Mouse (Mus musculus): Measurements from ENCODE around the gene Prr14. TPM values are rescaled to one million over a fixed set of nuclear protein-coding genes. Genes with fewer than 3 reads are reported as not detected.
"Not testable (repeated sequence)": the region's sequence is repeated elsewhere in the genome, so short reads cannot be mapped to it uniquely, and the experiment has no call there.

Prr14 gene
- polyA plus RNA-seq (2015; fragmentation: Nextera tagmentation; extraction: Ambion mirVana) = 16.0 and 17.6 TPM in 2 replicates

DNA sequence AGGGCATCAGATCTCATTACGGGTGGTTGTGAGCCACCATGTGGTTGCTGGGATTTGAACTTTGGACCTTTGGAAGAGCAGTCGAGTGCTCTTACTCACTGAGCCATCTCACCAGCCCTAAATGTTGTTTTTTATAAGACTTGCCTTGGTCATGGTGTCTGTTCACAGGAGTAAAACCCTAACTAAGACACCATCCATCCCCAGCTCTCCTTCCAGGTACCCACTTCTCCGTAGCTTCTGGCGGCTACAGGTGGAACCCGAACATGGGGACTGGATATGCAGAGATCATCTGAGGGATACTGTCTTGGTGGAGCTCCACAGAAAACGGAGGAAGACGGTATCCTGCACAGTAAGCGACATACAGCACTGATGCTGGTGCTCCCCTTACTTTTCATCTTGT, at the start of gene Prr14:
Prr14 (plus strand) TSS at position 301 of the 400 bp plus-strand sequence.
- H3K4me3 ChIP-seq (ENCODE audit: low read depth, low read length) = not testable (repeated sequence)

DNA sequence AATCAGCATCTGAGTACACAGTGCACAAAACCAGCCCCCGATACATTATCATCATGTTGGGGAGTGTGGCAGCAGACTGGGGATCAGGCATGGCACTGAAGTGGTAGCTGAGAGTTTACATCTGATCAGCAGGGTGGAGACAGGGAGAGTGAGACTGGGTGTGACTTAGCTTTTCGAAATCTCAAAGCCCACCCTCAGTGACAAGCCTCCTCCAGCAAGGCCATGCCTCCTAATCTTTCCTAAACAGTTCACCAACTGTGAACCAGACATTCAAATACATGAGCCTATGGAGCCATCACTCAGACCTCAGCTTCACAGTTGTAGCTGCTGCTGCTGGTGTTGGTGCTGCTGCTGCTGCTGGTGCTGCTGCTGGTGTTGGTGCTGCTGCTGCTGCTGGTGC, 48.0 kb upstream of the Prr14 start:
- no peak overlapping the region for H3K4me2 ChIP-seq (ENCODE audit: low read depth, low read length)
- no peaks in the 10 kb centered on the region for H3K9me3 ChIP-seq (ENCODE audit: low read length)
- DNase-seq (no peak), ATAC-seq (no peak)
- H3K4me3 ChIP-seq (ENCODE audit: low read depth, low read length) = no peak overlapping the region
- TF ChIP-seq CTCF (IDR thresholded peaks at IDR 0.05; ENCODE audit: low read depth) (no peak), EP300 (IDR thresholded peaks at IDR 0.05; ENCODE audit: low read depth) (no peak)
- H3K36me3 ChIP-seq (replicated peaks; ENCODE audit: insufficient read depth, low read length) = no peaks in the 10 kb centered on the region
- H3K4me1 ChIP-seq (ENCODE audit: insufficient read depth) = peaks cover 2% of the 10 kb centered on the region; the same call in 1 of the 2 replicates
- no peak overlapping the region for H3K27ac ChIP-seq (ENCODE audit: low read depth)
- no peak overlapping the region for H3K9ac ChIP-seq (replicated peaks)
- H3K27me3 ChIP-seq (ENCODE audit: insufficient read depth, low read length) = no peaks in the 10 kb centered on the region
- 51% methylated on average over 2 of the region's 2 CpGs for WGBS (ENCODE audit: insufficient replicate concordance)

More for the DNA sequence above, at the start of gene Prr14:
- H3K4me1 ChIP-seq (ENCODE audit: insufficient read depth); H3K27me3 ChIP-seq (ENCODE audit: insufficient read depth, low read length); ATAC-seq; H3K9me3 ChIP-seq (ENCODE audit: low read length); H3K9ac ChIP-seq (replicated peaks); DNase-seq; H3K27ac ChIP-seq (ENCODE audit: low read depth): not testable (repeated sequence)
- Histone ChIP-seq H3K36me3 (replicated peaks; ENCODE audit: insufficient read depth, low read length) (peaks cover 22% of the 10 kb centered on the region), H3K4me2 (ENCODE audit: low read depth, low read length) (peak within 1 kb of the TSS; percentile 32; the same call in 1 of the 2 replicates)
- WGBS (ENCODE audit: insufficient replicate concordance) = 91% methylated on average over 7 of the region's 8 CpGs

DNA sequence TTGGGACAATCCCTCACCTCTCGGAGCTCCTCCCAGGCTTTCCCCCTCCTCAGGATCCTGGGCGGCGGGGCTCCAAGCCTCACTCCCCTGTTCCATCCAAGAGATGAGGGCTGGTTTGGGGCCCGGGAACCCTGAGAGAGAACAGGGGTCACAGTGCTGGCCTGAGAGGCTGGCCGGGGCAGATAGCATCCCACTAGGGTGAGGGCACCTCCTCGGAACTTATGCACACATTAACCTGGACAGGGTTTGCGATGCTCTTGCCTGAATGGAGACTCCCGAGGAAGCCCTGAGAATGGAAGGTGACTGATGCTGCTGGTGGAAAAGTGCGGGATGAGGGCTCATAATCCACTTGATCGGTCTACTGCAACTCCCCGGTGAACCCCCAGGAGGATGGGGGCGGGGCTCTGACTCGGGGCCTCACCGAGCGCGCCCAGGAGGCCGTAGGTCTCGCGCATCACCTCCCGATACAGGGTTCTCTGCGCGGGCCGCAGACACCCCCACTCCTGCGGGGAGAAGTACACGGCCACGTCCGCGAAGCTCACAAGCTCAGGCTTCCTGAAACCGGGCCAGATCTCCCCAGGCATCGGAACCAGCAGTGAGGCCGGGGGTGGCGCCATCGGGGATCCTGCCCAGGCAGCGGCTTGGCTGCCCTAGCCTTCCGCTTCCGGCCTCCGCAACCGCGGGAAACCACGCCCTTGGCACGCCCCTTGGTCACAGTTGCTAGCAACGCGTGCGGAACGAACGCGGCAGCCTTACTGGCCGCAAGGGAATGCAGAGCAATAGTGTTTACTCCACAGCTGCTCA, 37.8 kb upstream of the Prr14 start, which contains the start of gene Zfp688:
Zfp688 (minus strand) TSS at position 681 of the 804 bp plus-strand sequence.
- Histone ChIP-seq H3K9ac (replicated peaks) (peak within 1 kb of the TSS; percentile 87), H3K4me2 (ENCODE audit: low read depth, low read length) (peak within 1 kb of the TSS; percentile 99), H3K27me3 (ENCODE audit: insufficient read depth, low read length) (no peaks in the 10 kb centered on the region), H3K27ac (ENCODE audit: low read depth) (peak within 1 kb of the TSS; percentile 77), H3K4me1 (ENCODE audit: insufficient read depth) (peaks cover 15% of the 10 kb centered on the region), H3K4me3 (ENCODE audit: low read depth, low read length) (peak within 1 kb of the TSS; percentile 96), H3K36me3 (replicated peaks; ENCODE audit: insufficient read depth, low read length) (peaks cover 6% of the 10 kb centered on the region; the same call in 1 of the 2 replicates), H3K9me3 (ENCODE audit: low read length) (no peaks in the 10 kb centered on the region)
- ATAC-seq (peak; percentile 98), DNase-seq (peak; percentile 98)
- 2% methylated on average over 48 of the region's 48 CpGs for WGBS (ENCODE audit: insufficient replicate concordance)
- TF ChIP-seq EP300 (IDR thresholded peaks at IDR 0.05; ENCODE audit: low read depth) (no peak), CTCF (IDR thresholded peaks at IDR 0.05; ENCODE audit: low read depth) (peak; percentile 42)

DNA sequence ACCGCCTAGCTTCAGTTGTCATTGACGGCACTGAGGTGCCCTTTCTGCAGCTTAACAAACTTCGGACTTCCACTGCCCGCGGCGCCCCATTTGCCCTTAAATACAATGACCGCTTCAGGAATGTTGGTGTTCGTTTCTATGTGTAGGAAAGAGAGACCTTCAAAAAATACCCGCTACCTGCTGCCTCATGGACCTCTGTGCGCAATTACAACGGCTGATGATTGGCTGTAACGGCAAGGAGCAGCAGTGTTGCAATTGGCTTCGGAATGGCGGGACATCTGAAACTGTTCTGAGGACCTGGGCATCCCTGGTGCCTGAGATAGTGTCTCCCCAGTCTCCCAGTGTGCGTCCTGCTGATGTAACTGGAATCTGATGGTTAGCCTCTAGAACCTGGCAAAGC, 37.2 kb upstream of the Prr14 start:
- no peak for TF ChIP-seq EP300 (IDR thresholded peaks at IDR 0.05; ENCODE audit: low read depth)
- no peak for TF ChIP-seq CTCF (IDR thresholded peaks at IDR 0.05; ENCODE audit: low read depth)
- Histone ChIP-seq H3K9me3 (ENCODE audit: low read length) (no peaks in the 10 kb centered on the region), H3K4me3 (ENCODE audit: low read depth, low read length) (peak overlapping the region; percentile 96), H3K4me2 (ENCODE audit: low read depth, low read length) (peak overlapping the region; percentile 99), H3K9ac (replicated peaks) (peak overlapping the region; percentile 87), H3K27ac (ENCODE audit: low read depth) (peak overlapping the region; percentile 77; the same call in 1 of the 2 replicates), H3K27me3 (ENCODE audit: insufficient read depth, low read length) (no peaks in the 10 kb centered on the region), H3K36me3 (replicated peaks; ENCODE audit: insufficient read depth, low read length) (peaks cover 6% of the 10 kb centered on the region; the same call in 1 of the 2 replicates), H3K4me1 (ENCODE audit: insufficient read depth) (peaks cover 15% of the 10 kb centered on the region)
- ATAC-seq (peak; percentile 74), DNase-seq (peak; percentile 44)
- 1% methylated on average over 15 of the region's 15 CpGs for WGBS (ENCODE audit: insufficient replicate concordance)

DNA sequence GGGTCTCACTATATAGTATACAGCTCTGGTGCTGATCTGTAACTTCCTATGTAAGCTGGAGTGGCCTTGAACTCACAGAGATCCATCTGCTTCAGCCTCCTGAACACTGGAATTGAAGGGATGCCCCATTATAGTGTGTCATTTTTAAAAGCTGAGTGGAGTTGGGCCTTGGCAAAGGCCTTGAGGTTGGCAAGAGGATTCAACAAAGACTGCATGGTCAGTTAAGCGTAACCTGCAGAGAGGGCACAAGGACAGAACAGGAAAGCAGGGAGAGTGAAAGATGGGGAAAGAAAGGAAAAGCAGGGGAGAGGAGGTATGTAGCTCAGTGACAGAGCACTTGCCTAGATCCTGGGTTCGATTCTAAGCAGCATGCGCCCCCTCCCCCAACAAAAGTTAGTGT, 34.1 kb upstream of the Prr14 start:
- 86% methylated on average over 3 of the region's 3 CpGs for WGBS (ENCODE audit: insufficient replicate concordance)
- TF ChIP-seq EP300 (IDR thresholded peaks at IDR 0.05; ENCODE audit: low read depth) (no peak), CTCF (IDR thresholded peaks at IDR 0.05; ENCODE audit: low read depth) (no peak)
- Histone ChIP-seq H3K27me3 (ENCODE audit: insufficient read depth, low read length) (no peaks in the 10 kb centered on the region), H3K9me3 (ENCODE audit: low read length) (no peaks in the 10 kb centered on the region), H3K4me2 (ENCODE audit: low read depth, low read length) (no peak overlapping the region), H3K9ac (replicated peaks) (no peak overlapping the region), H3K27ac (ENCODE audit: low read depth) (no peak overlapping the region), H3K4me1 (ENCODE audit: insufficient read depth) (peaks cover 15% of the 10 kb centered on the region), H3K4me3 (ENCODE audit: low read depth, low read length) (no peak overlapping the region), H3K36me3 (replicated peaks; ENCODE audit: insufficient read depth, low read length) (no peaks in the 10 kb centered on the region)
- ATAC-seq (no peak), DNase-seq (no peak)

DNA sequence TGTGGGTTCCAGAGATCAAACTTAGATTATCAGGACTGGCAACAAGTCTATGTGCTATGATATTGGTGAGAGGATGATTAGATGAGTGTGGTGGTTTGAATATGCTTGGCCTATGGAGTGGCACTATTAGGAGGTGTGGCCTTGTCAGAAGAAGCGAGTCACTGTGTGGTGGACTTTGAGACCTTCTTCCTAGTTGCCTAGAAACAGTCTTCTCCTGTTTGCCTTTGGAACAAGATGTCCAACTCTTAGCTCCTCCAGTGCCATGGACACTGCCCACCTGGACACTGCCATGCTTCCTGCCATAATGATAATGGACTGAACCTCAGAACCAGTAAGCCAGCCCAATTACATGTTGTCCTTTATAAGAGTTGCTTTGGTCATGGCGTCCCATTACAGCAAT, 33.5 kb upstream of the Prr14 start:
- H3K27me3 ChIP-seq (ENCODE audit: insufficient read depth, low read length) = no peaks in the 10 kb centered on the region
- DNase-seq = no peak
- H3K4me3 ChIP-seq (ENCODE audit: low read depth, low read length) = no peak overlapping the region
- no peaks in the 10 kb centered on the region for H3K9me3 ChIP-seq (ENCODE audit: low read length)
- H3K4me2 ChIP-seq (ENCODE audit: low read depth, low read length) = no peak overlapping the region
- no peak overlapping the region for H3K27ac ChIP-seq (ENCODE audit: low read depth)
- no peak overlapping the region for H3K9ac ChIP-seq (replicated peaks)
- no peak for TF ChIP-seq CTCF (IDR thresholded peaks at IDR 0.05; ENCODE audit: low read depth)
- TF ChIP-seq EP300 (IDR thresholded peaks at IDR 0.05; ENCODE audit: low read depth) = no peak
- H3K36me3 ChIP-seq (replicated peaks; ENCODE audit: insufficient read depth, low read length) = no peaks in the 10 kb centered on the region
- H3K4me1 ChIP-seq (ENCODE audit: insufficient read depth) = peaks cover 14% of the 10 kb centered on the region
- WGBS (ENCODE audit: insufficient replicate concordance) = 72% methylated on average over 2 of the region's 2 CpGs
- no peak for ATAC-seq

All from liver, postnatal 0 days (tissue).